Mouse (Mus musculus) thymus, postnatal 14 days (tissue): ENCODE data around the gene Kcnd2.

ENCODE experiments used
- DNase-seq: peaks from one replicate; pipeline ENCODE4 v3.0.0; 2021

Kcnd2 gene

DNA sequence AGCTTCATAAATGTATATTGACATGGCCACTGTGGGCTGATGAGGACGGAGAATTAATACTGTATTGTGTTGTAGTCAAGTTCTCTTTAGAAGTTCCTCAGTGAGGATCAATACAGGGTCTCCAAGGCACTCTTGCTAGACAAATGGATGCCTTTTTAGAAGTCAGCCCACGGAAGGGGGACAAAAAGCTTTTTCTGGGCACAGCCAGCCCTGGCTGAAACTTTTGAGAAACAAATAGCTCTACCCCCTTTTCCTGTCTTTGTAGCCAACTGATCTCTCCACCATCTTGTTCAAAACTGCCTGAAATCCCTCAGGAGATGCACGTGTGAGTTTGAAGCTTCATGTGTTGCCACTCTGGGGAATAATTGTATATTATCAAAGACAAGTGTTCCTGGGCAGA, 482.3 kb downstream of the Kcnd2 start:
- no peak for DNase-seq

DNA sequence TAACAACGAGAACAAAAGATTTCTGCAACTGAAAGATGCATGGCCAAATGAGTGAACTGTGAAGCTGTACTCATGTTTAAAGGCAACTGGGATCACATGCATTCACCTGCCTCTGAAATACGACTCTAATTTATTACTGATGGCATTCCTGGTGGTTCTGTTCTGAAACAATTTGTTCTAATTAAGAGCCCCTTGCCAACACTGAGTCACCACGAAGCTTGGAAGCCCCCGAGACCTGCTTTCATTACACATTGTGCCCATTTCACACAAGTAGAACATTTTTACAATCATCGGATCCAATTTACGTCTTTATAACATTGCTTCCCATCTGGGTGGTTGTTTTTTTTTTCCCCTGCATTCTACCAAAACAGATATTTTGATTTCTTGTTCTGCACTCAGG, 485.8 kb downstream of the Kcnd2 start:
- no peak for DNase-seq

DNA sequence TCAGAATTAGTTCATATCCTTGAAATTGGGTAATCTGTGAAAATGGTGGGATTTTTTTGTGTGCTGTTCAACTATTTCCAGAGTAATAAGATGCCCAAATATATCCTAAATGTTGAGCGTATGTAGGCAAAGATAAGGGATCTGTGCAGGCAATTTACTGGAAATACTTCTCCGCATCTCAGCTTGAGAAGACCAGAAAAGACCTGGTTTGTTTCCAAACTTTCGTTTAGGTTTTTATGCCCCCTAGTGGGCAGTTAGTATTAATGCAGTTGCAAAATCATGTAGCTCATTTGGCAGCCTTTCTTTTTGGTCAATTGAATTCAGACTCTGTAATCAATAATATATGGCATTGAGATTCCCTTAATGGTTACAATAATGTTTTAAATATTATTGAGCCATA, 493.9 kb downstream of the Kcnd2 start:
- DNase-seq = no peak

DNA sequence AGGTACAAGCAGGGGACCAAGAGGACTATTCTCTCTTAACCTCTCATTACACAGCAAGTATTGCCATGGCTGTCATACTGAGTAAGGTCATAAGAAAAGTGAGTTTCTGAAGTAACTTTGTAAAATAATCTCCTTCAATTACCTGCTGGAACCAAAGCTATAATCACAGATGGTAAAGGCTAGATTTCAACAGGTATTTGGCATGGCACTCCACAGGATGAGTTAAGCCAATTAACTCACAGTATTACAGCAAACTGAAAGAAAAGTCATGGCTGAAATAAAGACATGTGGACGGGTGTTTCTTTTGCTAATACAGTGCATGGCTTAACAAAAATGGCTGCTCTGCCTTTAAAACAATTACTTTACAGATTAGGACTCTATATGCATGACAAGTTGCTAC, 503.8 kb downstream of the Kcnd2 start:
- DNase-seq = no peak

DNA sequence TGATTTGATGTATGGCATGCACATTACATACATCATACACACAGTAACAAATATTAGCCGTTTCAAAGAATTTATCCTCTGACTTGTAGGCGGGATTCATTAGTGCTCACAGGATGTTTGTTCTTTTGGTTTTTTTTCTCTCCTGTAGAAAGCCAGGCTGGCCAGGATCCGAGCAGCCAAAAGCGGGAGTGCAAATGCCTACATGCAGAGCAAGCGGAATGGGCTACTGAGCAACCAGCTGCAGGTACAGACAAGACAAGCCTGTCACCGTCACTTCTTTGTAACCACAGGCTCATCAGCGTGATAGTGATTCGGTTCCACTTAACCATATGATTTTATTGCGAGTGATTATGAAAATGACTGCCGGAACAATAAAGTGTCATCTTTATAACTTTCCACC, 506.9 kb downstream of the Kcnd2 start:
- no peak for DNase-seq

DNA sequence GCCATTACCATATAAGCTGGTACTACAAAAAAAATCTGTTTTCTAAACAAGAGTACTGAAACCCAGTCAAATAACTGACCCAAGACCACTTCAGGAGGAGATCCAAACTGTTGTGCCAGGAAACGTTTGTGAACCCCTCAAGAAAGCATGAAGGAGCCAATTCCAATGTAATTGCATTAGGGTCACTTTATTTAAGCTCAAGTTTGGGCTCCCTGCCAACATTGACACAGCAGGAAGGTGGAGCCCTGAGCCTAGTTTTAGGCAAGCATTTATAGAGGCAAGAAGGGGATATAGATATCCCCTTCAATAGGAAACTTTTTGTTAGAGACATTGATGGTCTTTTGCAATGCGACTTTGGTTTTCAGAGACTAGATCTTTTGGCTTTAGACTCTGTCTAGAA, 525.3 kb downstream of the Kcnd2 start:
- no peak for DNase-seq

DNA sequence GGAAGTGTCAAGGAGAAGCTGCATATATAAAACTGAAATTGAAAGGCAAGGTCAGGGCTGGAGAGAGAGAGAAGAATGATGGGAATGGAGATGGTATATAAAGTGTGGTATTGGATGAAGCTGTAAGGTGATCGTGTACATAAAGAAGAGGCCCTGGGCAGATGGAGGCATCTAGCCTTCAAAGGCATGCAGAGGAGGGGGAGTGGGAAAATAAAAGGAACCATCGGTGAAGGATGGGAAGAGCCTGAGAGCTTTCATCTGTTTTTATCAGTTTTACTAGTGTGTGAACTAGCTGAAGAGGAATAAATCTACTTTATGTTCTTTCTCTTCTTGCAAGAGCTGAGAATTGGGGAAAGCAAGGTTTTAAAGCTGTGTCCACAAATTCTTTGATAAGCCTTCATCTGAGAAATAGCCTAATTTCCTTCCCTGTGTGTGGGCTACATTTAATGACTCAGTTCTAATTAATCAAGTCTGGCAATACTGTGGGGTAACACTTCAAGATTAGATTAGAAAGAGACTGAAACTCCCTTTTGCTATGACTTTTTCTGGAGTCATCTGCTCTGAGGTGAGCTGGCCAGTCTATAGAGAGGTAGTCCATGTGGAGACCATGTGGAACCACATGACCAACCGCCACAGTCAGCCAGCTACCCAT, 529.4 kb downstream of the Kcnd2 start:
- DNase-seq = no peak

DNA sequence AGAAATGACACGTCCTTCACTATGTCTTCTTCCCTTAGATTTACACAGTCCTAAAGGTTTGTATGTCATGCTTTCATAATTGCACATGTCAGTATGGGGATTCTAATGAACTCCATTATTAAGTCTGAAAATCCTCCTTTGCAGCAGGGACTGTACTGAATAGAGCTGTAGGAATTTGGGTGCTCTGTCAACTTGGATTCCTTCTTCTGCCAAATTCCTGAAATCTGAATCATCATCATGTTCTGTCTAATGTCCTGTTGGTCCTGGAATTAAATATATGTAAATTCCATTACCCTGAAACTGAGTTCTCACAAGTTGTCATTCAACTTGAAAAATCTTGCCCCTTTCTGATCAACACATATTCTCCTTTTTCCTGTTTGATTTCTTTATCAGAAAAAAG, 532.2 kb downstream of the Kcnd2 start:
- no peak for DNase-seq

DNA sequence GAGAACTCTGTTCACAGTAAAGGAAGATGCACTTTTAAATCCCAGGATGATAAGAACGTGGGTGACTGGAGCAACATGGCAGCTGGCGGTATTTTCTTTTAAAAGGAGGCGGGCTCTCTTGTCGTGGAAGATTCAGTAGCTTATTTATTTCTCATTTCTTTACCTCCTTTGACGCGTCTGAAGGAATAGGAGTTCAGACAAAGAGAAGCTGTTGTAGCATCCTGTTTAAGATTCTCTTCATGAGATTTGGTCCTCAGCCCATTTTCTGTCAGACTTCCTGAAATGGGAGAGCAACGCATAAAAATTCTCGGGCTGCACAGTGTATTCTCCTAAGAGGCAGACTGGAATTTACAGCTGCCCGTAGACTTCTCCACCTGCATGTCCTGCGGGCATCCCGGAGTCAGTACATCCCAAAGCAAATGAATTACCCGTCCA, 552.5 kb downstream of the Kcnd2 start:
- DNase-seq = no peak

DNA sequence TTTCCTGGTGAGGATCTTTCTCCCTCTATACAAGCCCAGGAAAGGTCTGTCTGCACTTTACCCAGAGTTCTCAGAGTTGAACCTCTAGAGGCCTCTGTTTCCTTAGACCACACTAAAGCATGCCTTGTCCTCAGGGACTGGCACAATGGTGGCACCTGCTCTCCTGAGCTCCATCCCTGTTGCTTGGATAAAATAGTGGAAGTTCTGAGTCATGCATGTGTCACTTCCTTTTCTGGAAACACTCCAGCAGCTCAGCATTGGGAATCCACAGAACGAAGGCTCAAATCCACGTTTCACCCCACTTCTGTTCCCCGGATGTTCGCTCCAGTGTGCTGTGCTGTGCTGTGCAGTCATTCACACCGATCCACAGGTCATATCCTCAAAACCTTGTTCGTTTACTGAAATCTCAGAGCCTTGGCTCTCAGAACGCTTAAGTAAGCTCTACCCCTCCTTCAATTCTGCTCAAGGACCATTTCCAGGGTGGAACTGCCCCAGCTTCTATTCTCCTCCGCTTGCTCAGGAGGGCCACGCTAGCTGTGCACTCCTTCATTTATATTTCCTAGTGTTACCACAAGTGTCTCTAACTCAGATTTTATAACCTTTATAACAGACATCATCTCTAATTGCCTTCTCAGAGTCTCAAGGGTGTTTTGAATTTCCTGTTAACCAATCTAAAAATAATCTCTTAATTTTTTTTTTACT, 553.6 kb downstream of the Kcnd2 start:
- no peak for DNase-seq

DNA sequence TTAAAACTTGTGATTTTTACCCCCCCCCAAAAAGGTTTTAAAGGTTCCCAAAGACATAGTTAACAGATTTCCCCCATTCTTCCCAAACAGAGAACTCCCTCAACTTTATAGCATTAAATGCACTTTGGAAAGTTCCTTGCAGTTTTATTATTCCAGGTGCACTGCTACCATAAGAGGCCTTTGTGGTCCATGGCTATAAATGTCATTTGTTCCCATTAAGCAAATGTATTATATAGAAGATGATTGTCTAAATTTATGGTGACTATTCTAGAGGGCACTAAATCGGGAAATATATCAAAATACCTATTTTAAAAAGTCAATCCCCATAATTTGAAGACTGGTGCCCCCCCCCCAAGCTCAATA, 554.1 kb downstream of the Kcnd2 start:
- DNase-seq = no peak

DNA sequence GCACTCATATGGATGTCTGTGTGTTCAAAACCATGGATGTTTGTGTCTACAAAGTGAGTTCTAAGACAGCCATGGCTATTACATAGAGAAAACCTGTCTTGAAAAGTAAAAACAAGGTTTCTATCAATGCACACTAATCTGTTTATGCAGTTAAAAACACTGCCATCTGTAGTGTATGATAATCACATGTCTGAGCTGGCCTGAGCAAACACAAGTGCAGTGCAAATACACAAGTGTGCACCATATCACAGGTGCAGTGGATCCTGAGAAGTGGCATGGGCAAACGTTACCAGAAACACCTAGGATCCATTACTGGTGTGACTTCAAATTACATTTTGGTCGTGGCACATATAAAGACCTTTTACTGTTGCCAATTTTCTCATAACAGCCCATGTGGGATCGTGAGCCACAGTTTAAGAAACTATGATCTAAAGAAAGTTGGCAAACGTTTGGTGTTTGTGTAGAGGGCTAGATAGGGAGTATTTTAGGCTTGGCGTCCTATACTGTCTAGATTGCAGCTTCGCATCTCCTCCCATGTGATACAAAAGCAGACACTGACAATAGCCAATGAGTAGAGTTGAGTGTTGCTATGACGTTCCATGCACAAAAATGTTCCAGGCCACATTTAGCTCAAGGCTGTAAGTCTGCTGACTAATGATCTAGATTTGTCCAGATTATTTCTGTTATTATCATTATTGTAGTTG, 559.1 kb downstream of the Kcnd2 start:
- no peak for DNase-seq
